Mouse (Mus musculus): Measurements from ENCODE around the gene Dtx4. TPM values are rescaled to one million over a fixed set of nuclear protein-coding genes. Genes with fewer than 3 reads are reported as not detected.

The Dtx4 gene
- polyA plus RNA-seq, 1 experiment from 2014 or later: 44.1 TPM

DNA sequence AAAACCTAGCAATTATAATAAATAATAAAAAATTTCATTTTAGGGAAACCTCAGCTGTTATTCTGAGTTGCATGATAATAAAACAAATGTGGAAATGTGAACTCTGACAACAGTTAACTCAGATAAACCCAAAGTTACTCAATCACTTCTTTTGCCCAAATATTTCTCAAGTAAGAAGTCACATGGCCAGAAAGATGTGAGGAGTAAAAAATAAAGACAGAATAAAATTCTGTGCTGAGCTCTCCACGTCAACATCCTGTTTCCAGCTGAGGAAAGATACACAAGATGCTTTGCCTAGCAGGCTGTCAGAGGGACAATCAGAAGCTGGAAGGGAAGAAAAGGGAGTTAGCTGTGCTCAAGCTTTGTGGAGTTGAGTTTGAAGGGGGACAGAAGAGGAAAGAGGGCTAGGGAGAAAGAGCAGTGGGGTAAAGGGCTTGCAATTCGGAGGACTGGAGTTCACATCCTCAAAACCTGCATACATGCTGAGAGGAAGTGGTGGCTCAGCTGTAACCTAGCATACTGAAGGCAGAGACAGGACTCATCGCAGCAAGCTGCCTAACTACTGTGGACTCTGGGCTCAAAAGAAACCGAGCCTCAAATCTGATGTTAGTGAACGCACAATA, 61.0 kb downstream of the Dtx4 start:
- Histone ChIP-seq H3K9ac (no peak overlapping the region), H3K27ac (no peak overlapping the region), H3K4me3 (replicated peaks; ENCODE audit: low read length) (no peak overlapping the region), H3K27me3 (ENCODE audit: control insufficient read depth, insufficient read depth, low read length) (no peaks in the 10 kb centered on the region), H3K4me2 (replicated peaks) (no peak overlapping the region), H3K36me3 (replicated peaks; ENCODE audit: control insufficient read depth, insufficient read depth) (no peaks in the 10 kb centered on the region), H3K4me1 (replicated peaks; ENCODE audit: control insufficient read depth, insufficient read depth, low read length) (no peaks in the 10 kb centered on the region), H3K9me3 (ENCODE audit: control insufficient read depth, low read length) (no peaks in the 10 kb centered on the region)
- DNase-seq (ENCODE audit: low spot score) (no peak), ATAC-seq (ENCODE audit: low FRiP score) (no peak)
- WGBS: 71% methylated on average over 5 of the region's 5 CpGs

GRCm38 (mm10) chr19:12439581-12439980, 61.7 kb downstream of the Dtx4 start:
- DNase-seq (ENCODE audit: low spot score) (no peak), ATAC-seq (ENCODE audit: low FRiP score) (no peak)
- H3K36me3 ChIP-seq (replicated peaks; ENCODE audit: control insufficient read depth, insufficient read depth): no peaks in the 10 kb centered on the region
- no peak overlapping the region for H3K9ac ChIP-seq
- H3K9me3 ChIP-seq (ENCODE audit: control insufficient read depth, low read length): no peaks in the 10 kb centered on the region
- no peak overlapping the region for H3K4me3 ChIP-seq (replicated peaks; ENCODE audit: low read length)
- H3K4me1 ChIP-seq (replicated peaks; ENCODE audit: control insufficient read depth, insufficient read depth, low read length): no peaks in the 10 kb centered on the region
- H3K27ac ChIP-seq: no peak overlapping the region
- no peak overlapping the region for H3K4me2 ChIP-seq (replicated peaks)
- H3K27me3 ChIP-seq (ENCODE audit: control insufficient read depth, insufficient read depth, low read length): no peaks in the 10 kb centered on the region
- 46% methylated on average over 1 of the region's 1 CpGs for WGBS

- no peak for ATAC-seq (ENCODE audit: low FRiP score)
- H3K27ac ChIP-seq: no peak overlapping the region
- WGBS: 90% methylated on average over 4 of the region's 4 CpGs
Measured at GRCm38 (mm10) chr19:12435750-12436524, 65.3 kb downstream of the Dtx4 start.

DNA sequence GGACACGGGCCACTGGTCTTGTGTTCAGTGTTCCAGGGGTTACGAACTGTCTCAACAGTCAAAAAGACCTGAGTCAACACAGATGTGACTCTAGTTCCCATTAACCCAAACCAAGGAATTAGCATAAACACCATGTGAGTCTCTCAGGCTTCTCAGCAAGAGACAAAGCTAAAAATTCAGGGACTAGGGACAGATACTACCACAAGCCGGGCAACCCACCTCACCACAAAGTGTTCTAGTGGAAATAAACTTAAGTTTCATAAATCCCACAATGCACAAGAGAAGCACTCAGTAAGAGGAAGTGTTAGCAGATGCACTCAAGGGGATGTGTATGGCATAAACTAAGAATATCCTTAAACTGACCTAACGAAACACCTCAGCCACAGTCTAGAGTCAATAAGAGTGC, 66.2 kb downstream of the Dtx4 start:
- no peaks in the 10 kb centered on the region for H3K4me1 ChIP-seq (replicated peaks; ENCODE audit: control insufficient read depth, insufficient read depth, low read length)
- no peaks in the 10 kb centered on the region for H3K36me3 ChIP-seq (replicated peaks; ENCODE audit: control insufficient read depth, insufficient read depth)
- WGBS: 85% methylated on average over 4 of the region's 4 CpGs
- DNase-seq (ENCODE audit: low spot score) (no peak), ATAC-seq (ENCODE audit: low FRiP score) (no peak)
- no peak overlapping the region for H3K27ac ChIP-seq
- H3K9ac ChIP-seq: no peak overlapping the region
- H3K27me3 ChIP-seq (ENCODE audit: control insufficient read depth, insufficient read depth, low read length): no peaks in the 10 kb centered on the region
- no peak overlapping the region for H3K4me2 ChIP-seq (replicated peaks)
- no peaks in the 10 kb centered on the region for H3K9me3 ChIP-seq (ENCODE audit: control insufficient read depth, low read length)
- H3K4me3 ChIP-seq (replicated peaks; ENCODE audit: low read length): no peak overlapping the region

More at GRCm38 (mm10) chr19:12435750-12436524, 65.3 kb downstream of the Dtx4 start:
- DNase-seq (ENCODE audit: low spot score): no peak
- Histone ChIP-seq H3K4me2 (replicated peaks) (no peak overlapping the region), H3K9me3 (ENCODE audit: control insufficient read depth, low read length) (no peaks in the 10 kb centered on the region), H3K4me1 (replicated peaks; ENCODE audit: control insufficient read depth, insufficient read depth, low read length) (no peaks in the 10 kb centered on the region), H3K9ac (no peak overlapping the region), H3K36me3 (replicated peaks; ENCODE audit: control insufficient read depth, insufficient read depth) (no peaks in the 10 kb centered on the region), H3K4me3 (replicated peaks; ENCODE audit: low read length) (no peak overlapping the region), H3K27me3 (ENCODE audit: control insufficient read depth, insufficient read depth, low read length) (no peaks in the 10 kb centered on the region)

- Histone ChIP-seq H3K27me3 (ENCODE audit: control insufficient read depth, insufficient read depth, low read length) (no peaks in the 10 kb centered on the region), H3K36me3 (replicated peaks; ENCODE audit: control insufficient read depth, insufficient read depth) (no peaks in the 10 kb centered on the region), H3K9ac (no peak overlapping the region), H3K4me2 (replicated peaks) (no peak overlapping the region), H3K4me3 (replicated peaks; ENCODE audit: low read length) (no peak overlapping the region), H3K9me3 (ENCODE audit: control insufficient read depth, low read length) (no peaks in the 10 kb centered on the region), H3K4me1 (replicated peaks; ENCODE audit: control insufficient read depth, insufficient read depth, low read length) (no peaks in the 10 kb centered on the region), H3K27ac (no peak overlapping the region)
- peak; percentile 63 for DNase-seq (ENCODE audit: low spot score)
- WGBS: 6% methylated on average over 2 of the region's 2 CpGs
- peak; percentile 75 for ATAC-seq (ENCODE audit: low FRiP score)
Measured at GRCm38 (mm10) chr19:12433033-12433432, 68.2 kb downstream of the Dtx4 start.

DNA sequence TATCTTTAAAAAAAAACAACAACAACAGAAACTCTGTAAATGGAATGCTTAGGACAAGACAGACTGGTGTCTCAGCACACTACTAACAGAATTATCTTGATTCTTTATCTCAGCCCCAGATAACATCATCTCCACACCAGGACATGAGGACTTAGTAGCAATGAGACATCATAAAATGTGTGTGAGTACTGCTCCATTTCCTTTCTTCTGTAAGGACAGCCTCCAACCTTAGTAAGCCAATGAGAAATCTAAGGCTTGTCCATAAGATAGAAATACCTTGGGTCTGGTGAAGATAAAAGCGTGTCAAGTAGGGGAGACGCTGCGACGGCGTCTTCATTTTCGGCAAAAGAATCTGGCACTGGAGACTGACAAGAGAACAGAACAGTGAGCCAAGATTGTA, 73.6 kb downstream of the Dtx4 start, which contains the start of gene Pfpl:
Gene Pfpl (plus strand): TSS at position 301 of the 400 bp plus-strand sequence.
- Histone ChIP-seq H3K4me3 (replicated peaks; ENCODE audit: low read length) (no peak within 1 kb of the TSS), H3K36me3 (replicated peaks; ENCODE audit: control insufficient read depth, insufficient read depth) (no peaks in the 10 kb centered on the region), H3K4me1 (replicated peaks; ENCODE audit: control insufficient read depth, insufficient read depth, low read length) (no peaks in the 10 kb centered on the region), H3K4me2 (replicated peaks) (no peak within 1 kb of the TSS), H3K9ac (no peak within 1 kb of the TSS), H3K9me3 (ENCODE audit: control insufficient read depth, low read length) (no peaks in the 10 kb centered on the region), H3K27me3 (ENCODE audit: control insufficient read depth, insufficient read depth, low read length) (no peaks in the 10 kb centered on the region), H3K27ac (no peak within 1 kb of the TSS)
- DNase-seq (ENCODE audit: low spot score) (no peak), ATAC-seq (ENCODE audit: low FRiP score) (no peak)
- WGBS: 95% methylated on average over 6 of the region's 6 CpGs

GRCm38 (mm10) chr19:12427101-12427500, 74.2 kb downstream of the Dtx4 start:
- DNase-seq (ENCODE audit: low spot score) (no peak), ATAC-seq (ENCODE audit: low FRiP score) (no peak)
- Histone ChIP-seq H3K4me3 (replicated peaks; ENCODE audit: low read length) (no peak overlapping the region), H3K36me3 (replicated peaks; ENCODE audit: control insufficient read depth, insufficient read depth) (no peaks in the 10 kb centered on the region), H3K4me1 (replicated peaks; ENCODE audit: control insufficient read depth, insufficient read depth, low read length) (no peaks in the 10 kb centered on the region), H3K27ac (no peak overlapping the region), H3K27me3 (ENCODE audit: control insufficient read depth, insufficient read depth, low read length) (no peaks in the 10 kb centered on the region), H3K9me3 (ENCODE audit: control insufficient read depth, low read length) (no peaks in the 10 kb centered on the region), H3K9ac (no peak overlapping the region), H3K4me2 (replicated peaks) (no peak overlapping the region)
- 93% methylated on average over 5 of the region's 5 CpGs for WGBS

DNA sequence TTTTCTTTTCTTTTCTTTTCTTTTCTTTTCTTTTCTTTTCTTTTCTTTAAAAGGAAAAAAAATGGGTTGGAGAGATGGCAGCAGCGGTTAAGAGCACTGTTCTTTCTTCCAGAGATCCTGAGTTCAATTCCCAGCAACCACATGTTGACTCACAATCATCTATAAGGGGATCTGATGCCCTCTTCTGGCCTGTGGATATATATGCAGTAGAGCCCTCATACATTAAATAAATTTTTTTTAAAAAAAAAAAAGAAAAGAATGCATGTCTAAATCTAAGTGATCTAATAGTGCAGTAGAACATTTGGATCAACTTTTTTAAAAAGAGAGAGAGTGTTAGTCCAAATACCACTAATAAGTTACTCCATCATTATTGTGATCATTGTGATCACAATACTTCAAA, 79.6 kb downstream of the Dtx4 start:
- H3K36me3 ChIP-seq (replicated peaks; ENCODE audit: control insufficient read depth, insufficient read depth): no peaks in the 10 kb centered on the region
- H3K4me2 ChIP-seq (replicated peaks): no peak overlapping the region
- H3K27me3 ChIP-seq (ENCODE audit: control insufficient read depth, insufficient read depth, low read length): no peaks in the 10 kb centered on the region
- 76% methylated on average over 1 of the region's 1 CpGs for WGBS
- no peaks in the 10 kb centered on the region for H3K9me3 ChIP-seq (ENCODE audit: control insufficient read depth, low read length)
- no peak overlapping the region for H3K4me3 ChIP-seq (replicated peaks; ENCODE audit: low read length)
- ATAC-seq (ENCODE audit: low FRiP score) (no peak), DNase-seq (ENCODE audit: low spot score) (no peak)
- no peak overlapping the region for H3K27ac ChIP-seq
- H3K4me1 ChIP-seq (replicated peaks; ENCODE audit: control insufficient read depth, insufficient read depth, low read length): no peaks in the 10 kb centered on the region
- H3K9ac ChIP-seq: no peak overlapping the region

DNA sequence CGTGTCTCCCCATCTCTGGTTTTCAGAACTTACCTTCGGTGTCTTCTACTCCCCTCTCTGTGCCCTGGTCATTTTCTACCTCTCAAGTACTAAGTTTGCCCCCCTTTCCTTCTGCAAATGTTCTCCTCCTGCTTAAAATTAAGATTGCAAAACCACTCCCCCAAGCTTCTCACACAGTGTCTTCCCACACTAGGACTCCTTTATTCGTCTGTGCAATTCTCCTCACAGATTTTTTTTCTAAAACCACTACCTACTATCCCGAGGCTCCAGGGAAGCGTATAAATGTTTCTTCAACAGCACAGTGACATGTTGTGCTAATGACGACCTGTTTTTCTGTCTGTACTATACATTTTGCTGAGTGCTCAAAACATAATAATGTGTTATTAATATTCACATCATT, 80.7 kb downstream of the Dtx4 start:
- ATAC-seq (ENCODE audit: low FRiP score): no peak
- Histone ChIP-seq H3K27ac (no peak overlapping the region), H3K4me3 (replicated peaks; ENCODE audit: low read length) (no peak overlapping the region), H3K4me2 (replicated peaks) (no peak overlapping the region), H3K9me3 (ENCODE audit: control insufficient read depth, low read length) (no peaks in the 10 kb centered on the region), H3K36me3 (replicated peaks; ENCODE audit: control insufficient read depth, insufficient read depth) (no peaks in the 10 kb centered on the region), H3K27me3 (ENCODE audit: control insufficient read depth, insufficient read depth, low read length) (no peaks in the 10 kb centered on the region), H3K4me1 (replicated peaks; ENCODE audit: control insufficient read depth, insufficient read depth, low read length) (no peaks in the 10 kb centered on the region), H3K9ac (no peak overlapping the region)
- DNase-seq (ENCODE audit: low spot score): no peak
- WGBS: 78% methylated on average over 6 of the region's 6 CpGs
